Mouse (Mus musculus): ENCODE measurements around the gene Tcf7l1.

Gene Tcf7l1

DNA sequence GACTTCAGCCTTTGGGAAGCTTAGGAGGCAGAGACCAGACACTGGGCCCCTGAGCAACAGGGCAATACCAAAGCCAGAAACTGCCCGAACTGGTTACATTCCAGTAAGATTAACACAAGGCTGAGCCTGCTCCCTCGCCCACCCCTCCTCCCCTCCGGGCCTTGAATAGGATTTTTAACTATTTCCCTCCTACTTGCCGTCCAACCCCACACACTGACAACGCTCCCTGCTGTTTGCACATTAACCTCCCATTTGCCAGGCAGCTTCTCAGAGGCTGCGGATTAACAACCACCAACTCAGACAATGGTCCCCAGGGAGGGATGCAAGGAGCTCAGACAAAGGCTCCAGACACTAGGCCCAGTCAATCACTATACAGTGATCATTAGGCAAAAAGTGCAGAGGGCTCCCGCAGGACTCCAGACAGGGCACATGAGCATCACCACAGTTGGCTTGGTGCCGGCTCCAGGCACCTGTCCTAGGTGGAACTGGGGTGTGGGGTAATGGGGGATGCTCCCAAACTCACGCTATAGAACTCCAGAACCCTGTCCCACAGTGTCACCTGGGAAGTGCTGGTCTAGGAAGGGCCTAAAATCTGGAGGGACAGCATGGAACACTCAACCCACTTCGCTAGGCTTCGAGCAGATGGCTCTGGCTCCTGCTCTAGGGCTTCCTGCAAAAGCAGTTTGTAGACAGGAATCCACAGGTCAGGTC lies 111.4 kb downstream of the Tcf7l1 start:
- ChIA-PET CTCF (interaction anchor here in 3 of 4 experiments (0.5 to 3.7 kb wide), 12 partner anchors 9 to 145 kb away, joined by 3 to 33 read pairs (median 4); partner anchors contain the start of gene Tcf7l1 (in 1 of the 3)), POLR2A (interaction anchor here (0.7 to 4.2 kb wide), 60 partner anchors 10 to 223 kb away, joined by 3 to 38 read pairs (median 4); partner anchors contain the start of genes Tcf7l1 (in 2 of the 4), Elmod3 (in 1 of the 4), Retsat (in 1 of the 4) and Tgoln1 (in 1 of the 4))

DNA sequence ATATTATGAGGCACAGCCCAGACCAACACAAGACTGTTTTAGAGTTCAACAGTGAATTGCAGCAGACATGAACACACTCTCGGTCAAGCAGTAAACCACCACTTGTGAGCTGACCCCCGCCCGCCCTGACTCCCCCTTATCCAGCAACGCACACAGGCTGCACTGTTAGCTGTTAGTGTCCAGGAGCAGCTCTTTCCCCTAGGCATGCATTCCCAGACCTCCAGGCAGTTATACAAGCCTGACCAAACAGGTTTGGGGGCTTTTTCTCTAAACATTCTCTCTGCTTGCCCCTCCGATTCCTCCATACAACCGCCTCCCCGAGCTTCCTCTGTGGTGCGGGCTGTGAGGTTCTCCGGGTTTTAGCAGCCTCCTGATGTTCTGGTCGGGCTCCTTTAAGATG lies 112.0 kb downstream of the Tcf7l1 start:
- ChIA-PET POLR2A (interaction anchor here in 3 of 4 experiments (0.7 to 4.2 kb wide), 53 partner anchors 9 to 224 kb away, joined by 3 to 38 read pairs (median 4); partner anchors contain the start of genes Tcf7l1 (in 2 of the 3), Elmod3 (in 1 of the 3), Retsat (in 1 of the 3) and Tgoln1 (in 1 of the 3)), CTCF (interaction anchor here (0.6 to 3.7 kb wide), 20 partner anchors 9 to 146 kb away, joined by 3 to 33 read pairs (median 4); partner anchors contain the start of gene Tcf7l1 (in 2 of the 4))

DNA sequence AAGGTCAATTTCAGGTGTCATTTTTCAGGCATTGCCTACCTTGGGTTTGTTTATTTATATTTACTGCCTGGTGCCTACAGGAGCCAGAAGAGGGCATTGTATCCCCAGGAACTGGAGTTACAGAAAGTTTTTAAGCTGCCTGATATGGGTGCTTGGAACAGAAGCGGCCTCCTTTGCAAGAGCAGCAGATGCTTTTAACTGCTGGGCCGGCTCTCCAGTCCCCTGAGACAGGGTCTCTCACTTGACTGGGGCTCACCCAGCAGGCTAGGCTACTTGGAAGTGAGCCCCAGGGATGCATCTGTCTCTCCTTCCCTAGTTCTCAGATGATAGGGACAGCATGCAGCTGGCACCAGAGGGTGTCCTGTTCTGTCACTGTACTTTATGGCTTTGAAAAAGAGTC lies 112.7 kb downstream of the Tcf7l1 start:
- ChIA-PET POLR2A (interaction anchor here in 3 of 4 experiments (0.6 to 4.2 kb wide), 36 partner anchors 9 to 225 kb away, joined by 3 to 38 read pairs (median 5); partner anchors contain the start of gene Tcf7l1 (in 2 of the 3)), CTCF (interaction anchor here (0.5 to 3.7 kb wide), 39 partner anchors 8 to 166 kb away, joined by 3 to 33 read pairs (median 3); partner anchors contain the start of gene Tcf7l1 (in 3 of the 4))

DNA sequence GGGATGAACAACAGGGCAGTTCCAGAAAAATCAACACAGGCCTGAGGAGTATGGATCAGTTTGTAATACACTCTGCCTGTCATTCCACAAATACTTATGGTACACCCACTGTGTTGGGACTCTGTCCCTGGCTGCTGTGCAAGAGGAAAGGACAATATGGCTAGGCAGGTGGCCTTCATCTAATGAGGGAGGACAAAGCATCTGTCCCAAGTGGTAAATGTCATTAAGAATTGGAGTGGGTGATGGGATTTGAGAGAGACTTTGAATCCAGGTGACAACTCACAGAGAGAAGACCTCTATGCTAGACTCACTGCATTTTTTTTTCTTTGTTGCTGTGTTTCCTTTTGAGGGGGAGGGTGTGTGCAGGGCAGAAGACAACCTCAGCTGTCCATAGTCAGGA lies 115.3 kb downstream of the Tcf7l1 start:
- POLR2A ChIA-PET = interaction anchor here in 2 of 4 experiments (1.0 to 1.9 kb wide), 4 partner anchors 11 to 82 kb away, joined by 3 to 5 read pairs (median 3); no protein-coding TSS in a partner anchor
- CTCF ChIA-PET = no interaction called here

DNA sequence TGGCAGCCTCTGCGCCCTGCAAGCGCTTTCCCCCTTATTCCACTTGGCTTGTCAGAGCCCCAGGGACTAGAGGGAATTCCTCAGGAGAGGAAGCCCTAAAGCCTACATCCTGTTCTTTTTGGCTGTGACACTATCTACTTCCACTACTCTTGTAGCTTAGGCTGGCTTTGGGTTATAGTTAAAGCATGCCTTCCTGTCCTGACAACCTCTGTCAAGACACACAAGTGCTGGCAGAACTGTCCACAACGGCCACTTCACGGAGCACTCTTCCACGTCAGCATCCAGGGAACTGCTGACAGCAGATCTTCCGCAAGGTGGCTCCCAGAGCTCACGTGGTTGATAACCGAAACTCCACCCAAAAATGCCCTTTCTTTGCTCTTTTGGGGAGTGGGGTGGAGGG lies 117.9 kb downstream of the Tcf7l1 start:
- ChIA-PET POLR2A (interaction anchor here in 2 of 4 experiments (1.0 to 1.9 kb wide), 3 partner anchors 16 to 117 kb away, joined by 3 to 6 read pairs (median 4); partner anchors contain the start of gene Tcf7l1 (in 1 of the 2)), CTCF (interaction anchor here in 1 of 4 experiments (1.8 kb wide), 1 partner anchor 12 kb away, joined by 7 read pairs; no protein-coding TSS in a partner anchor)

DNA sequence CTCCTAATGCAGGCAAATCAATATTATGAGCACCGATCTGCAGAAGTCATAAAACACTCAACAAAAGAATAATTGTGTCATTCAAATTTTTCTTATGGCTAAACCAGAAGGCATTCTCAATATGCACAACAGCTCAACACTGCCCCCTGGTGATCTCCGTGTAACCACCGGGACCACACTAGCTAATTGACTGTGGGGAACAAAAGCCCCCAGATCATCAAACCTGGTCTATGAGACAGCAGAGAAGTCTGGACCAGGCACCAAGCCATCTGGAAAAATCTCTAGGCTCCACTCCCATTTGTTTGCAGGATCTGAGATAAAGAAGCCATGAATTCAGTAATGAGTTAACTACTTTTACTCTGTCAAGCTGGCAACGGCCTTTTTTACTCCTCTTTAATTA lies 122.0 kb downstream of the Tcf7l1 start:
- POLR2A ChIA-PET = interaction anchor here (0.6 to 3.2 kb wide), 32 partner anchors 9 to 310 kb away, joined by 3 to 18 read pairs (median 4); partner anchors contain the start of gene Tcf7l1 (in 1 of the 4)
- CTCF ChIA-PET = interaction anchor here (0.5 to 3.6 kb wide), 63 partner anchors 8 to 1068 kb away, joined by 3 to 33 read pairs (median 4); partner anchors contain the start of gene Tcf7l1 (in 1 of the 4)

DNA sequence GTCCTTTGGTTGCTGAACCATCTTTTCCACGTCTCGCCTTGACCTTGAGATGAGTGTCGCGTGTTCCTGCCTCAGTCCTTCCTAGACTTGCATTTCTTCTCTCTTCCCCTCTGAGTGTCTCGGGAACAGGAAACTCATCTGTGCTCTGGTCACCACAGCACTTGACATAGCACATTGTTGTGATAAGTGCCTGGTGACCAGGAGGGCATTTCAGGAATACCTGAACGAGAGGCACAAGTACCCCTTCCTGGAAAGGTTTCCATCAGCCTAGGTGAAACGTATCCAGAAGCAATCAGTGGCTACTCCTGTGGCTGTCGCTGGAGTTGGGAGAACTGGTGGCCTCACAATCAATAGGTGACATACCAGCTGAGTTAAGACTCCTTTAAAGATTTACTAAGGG lies 124.8 kb downstream of the Tcf7l1 start:
- ChIA-PET CTCF (interaction anchor here (0.5 to 1.4 kb wide), 6 partner anchors 9 to 564 kb away, joined by 3 to 6 read pairs (median 3); no protein-coding TSS in a partner anchor), POLR2A (interaction anchor here in 3 of 4 experiments (0.6 to 5.0 kb wide), 8 partner anchors 9 to 273 kb away, joined by 3 to 18 read pairs (median 4); no protein-coding TSS in a partner anchor)

DNA sequence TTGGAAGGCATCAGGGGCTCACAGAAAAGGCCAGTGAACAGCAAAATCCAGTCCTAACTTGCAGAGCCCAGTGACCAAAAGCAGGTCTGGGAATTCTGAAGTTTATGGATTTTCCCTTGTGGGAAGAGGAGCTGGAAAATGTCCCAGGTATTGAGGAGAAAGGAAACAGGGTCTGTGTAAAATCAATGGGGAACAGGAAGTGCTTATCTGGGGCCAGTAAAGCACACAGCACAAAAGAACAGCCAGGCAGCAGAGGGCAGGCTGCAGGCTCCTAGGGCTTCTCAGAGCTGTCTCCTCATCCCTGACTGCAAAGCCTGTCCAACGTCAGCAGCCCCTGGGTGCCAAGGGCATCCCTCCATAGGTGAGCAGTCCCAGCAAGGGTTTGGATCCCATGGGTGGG lies 126.1 kb downstream of the Tcf7l1 start:
- ChIA-PET CTCF (interaction anchor here in 2 of 4 experiments (0.6 to 1.0 kb wide), 3 partner anchors 45 to 141 kb away, joined by 3 read pairs; no protein-coding TSS in a partner anchor), POLR2A (interaction anchor here in 3 of 4 experiments (0.6 to 5.0 kb wide), 5 partner anchors 10 to 19 kb away, joined by 3 to 18 read pairs (median 4); no protein-coding TSS in a partner anchor)

DNA sequence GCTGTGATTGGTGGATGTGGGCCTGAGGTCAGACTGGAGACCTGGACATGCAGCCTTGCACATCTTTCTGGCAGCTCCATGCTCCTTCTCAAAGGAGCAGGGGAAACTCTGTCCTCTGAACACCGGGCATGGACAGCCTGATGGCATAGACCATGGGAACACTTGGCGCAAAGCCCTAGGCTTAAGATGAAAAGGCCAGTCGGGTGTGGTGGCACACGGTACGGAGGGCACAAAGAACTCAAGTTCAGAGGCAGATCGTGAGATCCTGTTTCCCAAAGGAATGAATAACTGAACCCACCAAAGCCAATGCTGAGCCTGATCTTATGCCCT lies 128.7 kb downstream of the Tcf7l1 start:
- POLR2A ChIA-PET = interaction anchor here in 1 of 4 experiments (5.0 kb wide), 1 partner anchor 17 kb away, joined by 18 read pairs; no protein-coding TSS in a partner anchor
- CTCF ChIA-PET = interaction anchor here in 1 of 4 experiments (2.7 kb wide), 1 partner anchor 13 kb away, joined by 14 read pairs; no protein-coding TSS in a partner anchor

DNA sequence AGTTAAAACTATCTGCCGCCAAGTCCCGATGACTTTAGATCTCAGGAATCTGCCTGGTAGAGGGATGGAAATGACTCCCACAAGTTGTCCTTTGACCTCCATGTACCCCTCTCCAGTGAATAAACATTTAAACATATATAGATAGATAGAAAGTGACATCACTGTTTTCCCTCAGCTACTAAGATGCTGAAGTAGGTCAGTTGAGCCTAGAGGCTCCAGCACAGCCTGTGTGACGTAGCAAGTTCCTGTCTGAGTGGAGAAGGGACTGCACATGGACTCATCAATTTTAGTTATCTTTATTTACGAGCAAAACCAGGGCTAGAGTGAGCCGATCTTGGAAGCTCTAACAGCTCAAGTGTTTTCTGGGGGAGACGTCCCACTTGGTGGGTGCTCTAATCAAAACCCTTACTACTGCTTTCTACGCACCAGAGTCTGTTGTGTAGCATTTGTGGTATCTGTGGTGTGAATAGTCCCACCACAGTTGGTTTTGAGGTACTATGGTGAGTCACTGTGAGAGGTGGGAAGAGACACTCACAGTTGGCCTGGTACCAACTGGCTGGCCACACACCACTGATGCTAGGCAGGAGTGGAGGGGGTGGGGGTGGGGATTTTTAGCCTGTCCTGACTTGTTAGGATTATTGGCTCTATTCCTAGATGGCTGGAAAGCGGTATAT lies 129.2 kb downstream of the Tcf7l1 start:
- ChIA-PET POLR2A (interaction anchor here in 3 of 4 experiments (0.7 to 2.0 kb wide), 12 partner anchors 11 to 299 kb away, joined by 3 to 10 read pairs (median 3); partner anchors contain the start of genes Elmod3 (in 1 of the 3), Retsat (in 1 of the 3) and Tcf7l1 (in 1 of the 3)), CTCF (interaction anchor here (0.6 to 2.7 kb wide), 8 partner anchors 8 to 171 kb away, joined by 3 to 14 read pairs (median 6); no protein-coding TSS in a partner anchor)

DNA sequence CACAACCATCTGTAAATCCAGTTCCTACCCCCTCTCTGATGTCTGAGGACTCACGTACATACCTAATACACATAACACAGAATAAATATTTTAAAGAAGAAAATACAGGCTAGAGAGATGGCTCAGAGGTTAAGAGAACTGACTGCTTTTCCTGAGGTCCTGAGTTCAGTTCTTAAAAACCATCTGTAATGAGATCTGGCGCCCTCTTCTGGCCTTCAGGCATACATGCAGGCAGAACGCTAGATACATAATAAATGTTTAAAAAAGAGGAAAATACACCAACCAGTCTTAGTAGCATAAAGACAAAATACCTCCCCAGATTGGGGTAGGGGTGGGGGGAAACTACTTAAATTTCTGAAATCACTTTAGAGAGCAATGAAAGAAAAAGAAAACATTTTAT lies 131.0 kb downstream of the Tcf7l1 start:
- POLR2A ChIA-PET = interaction anchor here in 2 of 4 experiments (0.6 to 4.3 kb wide), 5 partner anchors 9 to 283 kb away, joined by 3 to 16 read pairs (median 4); partner anchors contain the start of gene Tcf7l1 (in 1 of the 2)
- CTCF ChIA-PET = interaction anchor here in 2 of 4 experiments (1.0 to 1.7 kb wide), 4 partner anchors 9 to 10 kb away, joined by 3 to 9 read pairs (median 4); no protein-coding TSS in a partner anchor

DNA sequence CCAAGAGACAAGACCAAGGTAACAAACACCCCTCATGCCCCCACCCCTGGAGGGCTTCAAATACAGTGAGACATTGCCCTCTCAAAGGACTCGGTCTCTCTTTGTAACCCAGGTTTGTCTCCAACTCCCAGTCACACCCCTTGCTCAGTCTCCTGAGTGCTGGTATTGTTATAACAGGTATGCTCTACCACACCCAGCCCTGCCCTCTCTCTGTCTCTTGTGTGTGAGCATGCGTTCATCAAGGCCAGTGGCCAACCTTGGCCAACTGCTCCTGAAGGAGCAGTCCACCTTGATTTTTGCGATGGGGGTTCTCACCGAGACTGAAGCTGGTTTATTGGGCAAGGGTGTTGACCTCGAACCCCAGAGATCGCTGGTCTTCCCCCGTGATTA lies 133.0 kb downstream of the Tcf7l1 start:
- CTCF ChIA-PET = interaction anchor here (1.0 to 2.4 kb wide), 13 partner anchors 8 to 172 kb away, joined by 3 to 26 read pairs (median 4); no protein-coding TSS in a partner anchor
- POLR2A ChIA-PET = interaction anchor here (0.6 to 4.3 kb wide), 34 partner anchors 8 to 217 kb away, joined by 3 to 16 read pairs (median 4); partner anchors contain the start of genes Elmod3 (in 1 of the 4), Mat2a (in 1 of the 4), Retsat (in 1 of the 4) and Tgoln1 (in 1 of the 4)

DNA sequence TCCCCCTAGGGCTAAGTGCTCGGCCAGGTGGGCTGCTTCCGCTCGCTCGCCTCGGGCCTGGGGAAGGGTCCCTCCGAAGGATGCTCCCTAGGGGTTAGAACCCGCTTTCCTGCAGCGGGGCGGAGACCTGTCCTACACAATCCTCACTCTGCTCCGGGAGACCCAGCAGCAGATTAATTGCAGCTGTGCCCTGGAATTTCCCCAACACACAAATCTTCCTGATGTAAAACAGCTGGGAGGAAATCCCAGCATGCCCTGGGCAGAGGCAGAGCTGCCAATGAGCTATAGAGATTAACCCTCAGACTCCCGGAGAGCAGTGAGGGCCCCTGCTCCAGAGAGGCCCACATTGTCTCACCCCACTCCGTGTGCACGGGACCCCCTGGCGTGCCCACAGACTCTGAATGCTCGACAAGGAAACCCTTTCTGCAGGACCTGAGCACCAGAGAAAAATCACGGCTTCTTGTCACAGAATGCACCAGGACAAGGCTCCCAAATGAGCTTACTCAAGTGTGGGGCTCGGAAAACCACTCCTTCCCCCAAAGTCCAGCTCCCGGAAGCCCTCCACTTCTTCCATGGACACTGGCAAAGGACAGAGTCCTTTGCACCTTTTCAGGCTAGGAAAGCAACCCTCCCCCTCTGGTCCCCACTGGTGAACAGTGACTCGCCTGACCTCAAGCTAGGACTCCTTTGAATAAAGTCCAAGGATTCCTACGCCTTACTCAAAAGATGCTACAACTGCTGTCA lies 133.6 kb downstream of the Tcf7l1 start:
- ChIA-PET POLR2A (interaction anchor here (0.5 to 4.3 kb wide), 34 partner anchors 8 to 536 kb away, joined by 3 to 16 read pairs (median 4); partner anchors contain the start of genes Elmod3 (in 1 of the 4), Retsat (in 1 of the 4) and Tgoln1 (in 1 of the 4)), CTCF (interaction anchor here (0.6 to 2.4 kb wide), 15 partner anchors 8 to 292 kb away, joined by 3 to 26 read pairs (median 4); no protein-coding TSS in a partner anchor)

DNA sequence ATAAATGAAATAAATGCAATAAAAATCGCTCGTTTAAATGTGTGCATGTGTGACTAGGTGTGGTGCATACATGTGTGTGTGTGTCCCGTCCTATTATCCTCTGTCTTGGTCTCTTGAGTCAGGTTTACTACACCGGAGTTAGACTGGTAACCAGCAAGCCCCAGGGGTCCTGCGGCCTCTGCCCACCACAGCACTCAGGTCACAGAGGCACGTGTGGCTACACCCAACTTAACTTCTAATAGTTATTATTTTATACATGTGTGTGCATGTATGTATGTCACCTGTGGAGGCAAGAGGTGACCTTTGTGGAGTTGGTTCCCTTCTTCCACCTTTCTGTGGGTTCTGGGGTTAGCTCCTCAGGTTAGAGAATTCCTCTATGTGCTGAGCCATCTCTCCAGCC lies 134.7 kb downstream of the Tcf7l1 start:
- ChIA-PET CTCF (no interaction called here), POLR2A (interaction anchor here in 3 of 4 experiments (0.7 to 4.3 kb wide), 5 partner anchors 10 to 302 kb away, joined by 4 to 16 read pairs (median 9); no protein-coding TSS in a partner anchor)

DNA sequence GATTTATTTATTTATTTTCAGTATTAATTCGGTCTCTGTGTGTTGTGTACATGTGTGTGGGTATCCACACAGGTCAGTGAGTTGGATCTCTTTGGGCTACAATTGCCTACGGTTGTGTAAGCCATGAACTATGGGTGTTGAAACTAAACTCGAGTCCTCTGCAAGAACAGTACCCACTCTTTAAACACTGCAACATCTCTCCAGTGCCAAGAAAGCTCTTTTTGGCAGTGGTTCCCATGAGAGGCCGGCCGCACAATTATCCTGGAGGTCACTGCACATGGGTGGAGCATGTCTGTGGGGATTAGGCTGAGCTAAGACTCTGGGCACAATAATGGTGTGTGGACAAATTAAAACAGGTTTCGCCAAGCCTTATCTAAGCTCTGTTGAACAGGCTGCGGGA lies 135.6 kb downstream of the Tcf7l1 start:
- POLR2A ChIA-PET = interaction anchor here in 1 of 4 experiments (0.7 to 1.6 kb wide), 2 partner anchors 45 to 147 kb away, joined by 3 read pairs; no protein-coding TSS in a partner anchor
- CTCF ChIA-PET = interaction anchor here in 1 of 4 experiments (0.6 kb wide), 1 partner anchor 197 kb away, joined by 3 read pairs; no protein-coding TSS in a partner anchor

DNA sequence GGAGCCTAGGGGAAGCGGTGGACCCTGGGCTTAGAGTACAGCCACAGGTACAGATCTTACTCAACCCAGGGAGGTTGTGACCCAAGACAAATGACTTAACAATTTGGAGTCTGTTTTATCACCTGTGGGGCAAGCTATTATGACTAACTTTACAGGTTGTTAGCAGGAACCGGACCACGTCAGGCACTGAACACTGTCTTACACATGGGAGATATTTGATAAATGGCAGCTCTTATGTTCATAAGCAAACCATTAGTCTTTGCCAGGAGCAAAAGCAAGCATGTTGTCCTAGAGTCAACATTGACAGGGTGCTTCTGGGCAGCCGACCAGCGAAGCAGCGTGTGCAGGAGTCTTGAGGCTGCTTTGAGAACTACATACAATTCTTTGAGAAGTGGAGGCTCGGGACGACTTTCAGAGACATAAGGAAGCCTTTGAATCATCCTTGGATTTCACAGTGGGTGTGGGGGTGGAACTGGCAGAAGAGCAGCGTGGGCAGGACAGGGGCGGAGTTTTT lies 138.7 kb downstream of the Tcf7l1 start:
- POLR2A ChIA-PET = interaction anchor here in 1 of 4 experiments (0.9 to 1.1 kb wide), 2 partner anchors 16 to 231 kb away, joined by 3 to 4 read pairs; no protein-coding TSS in a partner anchor
- CTCF ChIA-PET = interaction anchor here in 2 of 4 experiments (0.5 to 0.6 kb wide), 2 partner anchors 100 to 138 kb away, joined by 4 read pairs; no protein-coding TSS in a partner anchor

All from embryonic stem cell, embryonic (primary cell).